Mouse (Mus musculus) left cerebral cortex, adult 2 months (tissue): ENCODE results near the gene Cbx4. TPM values are rescaled to one million over a fixed set of nuclear protein-coding genes. Genes with fewer than 3 reads are reported as not detected.

Experiments
- DNase-seq, 2 experiments: peaks; one replicate each; pipeline ENCODE4 v3.0.0; 2021 to 2022; ENCODE audit warnings: low spot score in 2 of 2, mixed read lengths in 1 of 2; ENCODE audit errors: extremely low spot score in 1 of 2
- H3K27ac ChIP-seq: fragments of 200-600 bp; 2 replicates; pipeline ENCODE4 v1.8.1; 2022
- H3K4me3 ChIP-seq: fragments of 200-600 bp; 2 replicates; pipeline ENCODE4 v1.8.1; 2022
- CTCF ChIP-seq: fragments of 200-600 bp; IDR thresholded peaks from 2 replicates; pipeline ENCODE4 v1.8.1; 2022; ENCODE audit warnings: antibody characterized with exemption, mild to moderate bottlenecking, moderate library complexity
- intact Hi-C: fragments of 180-260 bp; cut with DNase I; formaldehyde crosslinking; loops from one replicate; pipeline ENCODE4 v1.15.1; 2025
- total RNA-seq, 2 experiments: library from RNA; stranded (reverse); gene quantifications; 2 replicates each; pipeline ENCODE4 v1.2.3; 2021

Gene Cbx4
- total RNA-seq, 2 experiments from 2014 or later: 51.4 to 54.3 TPM

DNA sequence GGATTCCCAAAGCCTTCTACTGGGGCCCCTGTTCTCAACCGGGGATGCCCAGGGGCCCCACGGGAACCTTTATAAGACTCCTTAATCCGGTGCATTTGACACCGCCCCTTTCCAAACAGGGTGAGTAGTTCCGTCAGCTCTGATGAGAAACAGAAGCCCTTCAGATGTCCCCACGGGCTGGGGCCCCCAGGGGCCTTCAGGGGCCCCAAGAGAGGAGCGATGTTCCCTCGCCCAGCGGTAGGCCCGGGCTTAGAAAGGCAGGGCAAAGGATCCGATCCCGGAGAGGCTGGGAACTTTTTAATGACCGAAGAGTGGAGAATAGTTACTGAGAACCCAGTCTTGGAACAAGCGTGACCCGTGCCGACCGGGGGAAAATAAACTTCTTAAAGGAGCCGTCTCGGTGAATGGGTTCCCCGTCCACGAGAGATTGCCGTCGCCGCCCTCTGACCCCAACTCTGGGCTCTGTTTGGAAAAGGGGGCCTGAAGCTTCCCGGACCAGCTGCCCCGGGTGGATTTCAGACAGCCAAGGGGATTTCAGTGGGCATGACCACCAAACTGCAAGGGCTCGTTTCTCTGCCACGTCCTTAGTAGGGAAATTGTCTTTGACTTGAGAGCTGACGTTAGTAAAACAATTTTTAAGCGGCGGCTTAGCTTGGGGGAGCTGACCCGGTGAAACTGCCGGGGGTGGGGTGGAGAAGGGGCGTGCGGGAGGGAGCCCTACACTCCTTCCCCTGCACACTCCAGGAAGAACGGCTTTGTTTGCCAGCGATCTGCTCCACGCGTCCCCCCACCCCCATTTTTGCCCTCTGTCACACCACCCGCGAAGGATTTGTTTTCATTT, 3.4 kb upstream of the Cbx4 start:
- H3K27ac ChIP-seq: no peak overlapping the region

GRCm38 (mm10) chr11:119088391-119089234, 2.6 kb upstream of the Cbx4 start:
- TF ChIP-seq CTCF: peak; percentile 43
- Histone ChIP-seq H3K27ac (no peak overlapping the region), H3K4me3 (no peak overlapping the region)
- DNase-seq: no peak
- intact Hi-C loops: no loop called here

More for the DNA sequence above, 3.4 kb upstream of the Cbx4 start:
- TF ChIP-seq CTCF: no peak
- no peak overlapping the region for H3K4me3 ChIP-seq
- no peak for DNase-seq
- intact Hi-C loops: no loop called here

DNA sequence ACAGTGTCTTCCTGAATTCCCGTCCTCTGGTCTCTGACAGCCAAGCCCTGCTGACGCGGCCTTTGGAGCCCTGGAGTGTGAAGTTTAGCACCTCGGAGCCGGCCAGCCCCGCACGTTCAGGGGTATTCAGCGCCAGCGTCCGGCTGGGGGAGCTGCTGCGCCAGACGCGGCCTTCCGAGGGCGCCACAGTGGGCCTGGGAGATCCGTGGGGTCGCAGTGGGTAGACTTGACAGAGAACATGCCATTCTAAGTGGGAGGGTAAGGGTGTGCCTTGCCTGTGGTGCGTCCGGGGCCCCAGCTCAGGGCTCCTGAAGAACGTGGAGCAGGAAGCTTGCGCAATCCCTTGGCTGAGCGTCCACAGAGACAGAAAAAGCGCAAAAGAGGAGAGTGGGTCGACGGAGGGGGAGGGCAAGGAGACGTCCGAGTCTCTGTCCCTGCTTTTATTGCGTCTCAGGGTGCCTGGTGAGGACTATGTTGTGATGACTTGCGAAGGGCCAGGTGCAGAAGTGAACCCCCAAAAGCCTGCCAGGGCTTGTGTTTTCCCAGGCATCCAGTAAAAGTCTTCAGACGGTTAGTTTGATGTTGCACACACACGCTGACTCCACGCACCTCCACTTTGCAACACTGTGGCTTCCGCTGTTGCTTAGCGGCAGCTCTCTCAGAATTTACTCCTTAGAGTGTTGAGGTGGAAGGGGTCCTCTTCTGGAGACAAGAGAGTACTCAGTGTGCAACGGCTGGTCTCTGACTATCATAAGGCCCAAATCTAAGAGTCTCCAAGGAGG, 1.5 kb upstream of the Cbx4 start:
- DNase-seq: no peak
- no peak overlapping the region for H3K27ac ChIP-seq
- peak; percentile 21 for TF ChIP-seq CTCF
- H3K4me3 ChIP-seq: no peak overlapping the region
- intact Hi-C loops: loop anchor here (2.0 kb wide), 1 partner anchor 103 kb away; no protein-coding TSS in a partner anchor

DNA sequence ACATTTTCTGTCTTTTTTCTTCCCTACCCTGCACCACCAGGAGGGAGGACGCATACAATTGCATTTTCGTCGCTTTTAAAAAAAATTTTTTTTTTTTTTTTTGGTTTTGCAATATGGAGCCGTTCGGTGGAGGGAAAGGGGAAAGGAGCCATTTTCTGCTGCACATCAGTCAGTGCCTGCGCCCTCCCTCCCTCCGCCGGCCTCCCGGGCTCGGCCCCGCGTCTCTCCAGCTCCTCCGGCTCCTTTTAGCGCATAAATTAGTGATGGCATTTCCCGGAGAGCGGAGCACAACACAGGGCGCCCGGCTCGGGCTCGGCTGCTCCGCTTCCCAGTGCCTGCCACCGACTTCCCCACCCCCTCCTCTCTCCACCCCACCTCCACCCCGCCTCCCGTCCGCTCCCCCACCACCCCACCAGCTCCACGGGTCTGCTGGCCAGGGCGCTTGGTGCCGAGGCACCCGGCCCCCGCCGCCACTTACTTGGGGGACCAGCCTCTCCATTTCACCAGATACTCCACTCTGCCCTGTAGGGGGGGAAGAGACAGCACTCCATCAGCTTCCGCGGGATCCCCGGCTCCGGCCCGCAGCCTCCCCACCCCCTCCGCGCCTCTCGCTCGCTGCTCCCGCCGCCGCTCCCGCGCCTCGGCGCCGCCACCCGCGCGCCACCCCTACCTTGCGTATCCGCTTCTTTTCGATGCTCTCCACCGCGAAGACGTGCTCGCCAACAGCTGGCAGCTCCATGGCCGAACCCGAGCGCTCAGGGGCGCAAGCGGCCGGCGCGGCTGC, 550 bp downstream of the Cbx4 start:
- peak; percentile 69 to 78 for DNase-seq
- peak overlapping the region; percentile 97 for H3K27ac ChIP-seq
- no peak; the same call in 1 of the 2 replicates for TF ChIP-seq CTCF
- intact Hi-C loops: loop anchor here (1.0 to 2.0 kb wide), 3 partner anchors 29 to 105 kb away; no protein-coding TSS in a partner anchor
- peak overlapping the region; percentile 86 for H3K4me3 ChIP-seq

- peak overlapping the region; percentile 86 for H3K4me3 ChIP-seq
- peak overlapping the region; percentile 97 for H3K27ac ChIP-seq
- DNase-seq: peak; percentile 42 to 50
- no peak for TF ChIP-seq CTCF
- intact Hi-C loops: loop anchor here (1.0 kb wide), 1 partner anchor 43 kb away; no protein-coding TSS in a partner anchor
These were observed 1.4 kb downstream of the Cbx4 start for GRCm38 (mm10) chr11:119084446-119085278.

GRCm38 (mm10) chr11:119083724-119084445, 2.1 kb downstream of the Cbx4 start:
- intact Hi-C loops: no loop called here
- Histone ChIP-seq H3K4me3 (peak overlapping the region; percentile 86), H3K27ac (peak overlapping the region; percentile 97)
- TF ChIP-seq CTCF: no peak; the same call in 1 of the 2 replicates
- DNase-seq: peak in 1 of 2 experiments; percentile 29

GRCm38 (mm10) chr11:119082638-119083599, 3.1 kb downstream of the Cbx4 start:
- DNase-seq: no peak
- intact Hi-C loops: no loop called here

DNA sequence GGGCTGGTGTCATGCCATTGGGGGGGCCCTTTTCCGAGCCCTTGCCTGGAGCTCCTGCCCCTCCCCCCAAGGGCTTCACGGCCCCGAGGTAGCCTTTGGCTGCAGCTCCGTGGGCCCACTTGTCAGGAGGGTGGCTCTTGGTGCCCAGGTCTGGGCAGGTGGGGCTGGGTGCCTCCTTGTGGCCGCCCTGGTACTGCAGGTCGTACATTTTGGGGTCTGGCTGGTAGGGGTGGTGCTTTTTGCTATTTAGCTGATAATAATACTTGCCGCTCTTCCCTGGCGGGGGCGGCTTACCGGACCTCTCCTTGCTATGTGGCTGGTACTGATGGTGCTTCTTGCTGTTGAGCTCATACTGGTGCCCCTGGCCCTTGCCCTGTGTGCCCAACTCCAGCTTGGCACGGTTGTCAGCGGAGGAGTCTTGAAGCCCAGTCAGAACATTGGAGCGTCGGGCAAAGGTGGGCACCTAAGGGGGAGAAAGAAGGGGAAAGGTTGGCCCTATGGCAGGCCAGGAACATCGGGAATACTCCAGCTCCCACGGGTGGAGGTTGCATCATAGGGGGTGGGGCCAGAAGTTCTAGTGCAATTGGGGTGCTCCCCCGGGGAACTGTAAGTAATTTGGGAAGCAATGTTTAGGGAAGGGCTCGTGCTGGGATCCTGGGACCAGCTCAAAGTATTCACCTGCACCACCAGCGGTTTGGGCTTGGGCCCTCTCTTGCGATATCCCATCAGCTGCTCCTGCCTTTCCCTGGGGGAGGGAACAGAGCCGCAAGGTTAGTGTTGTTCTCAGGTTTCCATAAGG, 4.0 kb downstream of the Cbx4 start:
- intact Hi-C loops: no loop called here
- peak; percentile 67 for TF ChIP-seq CTCF
- Histone ChIP-seq H3K27ac (no peak overlapping the region), H3K4me3 (no peak overlapping the region)
- DNase-seq: no peak

More at GRCm38 (mm10) chr11:119082638-119083599, 3.1 kb downstream of the Cbx4 start:
- Histone ChIP-seq H3K27ac (peak overlapping the region; percentile 97), H3K4me3 (peak overlapping the region; percentile 86)
- no peak for TF ChIP-seq CTCF
